Mouse (Mus musculus) frontal cortex, postnatal 14 days (tissue): ENCODE measurements around the gene Ube2b.

Source experiments
- DNase-seq, 2 experiments: peaks; one replicate each; pipeline ENCODE4 v3.0.0; 2022; ENCODE audit warnings: low spot score in 2 of 2

Ube2b gene

GRCm38 (mm10) chr11:51935636-51936434 is 64.7 kb downstream of the Ube2b start:
- DNase-seq = no peak
